Mouse (Mus musculus): ENCODE measurements around the gene Gjc2. TPM values are rescaled to one million over a fixed set of nuclear protein-coding genes. Genes with fewer than 3 reads are reported as not detected.
"Not testable (repeated sequence)": the region's sequence is repeated elsewhere in the genome, so short reads cannot be mapped to it uniquely, and the experiment has no call there.

Gene Gjc2
- polyA plus RNA-seq, 1 experiment from 2014 or later = 0.10 TPM

GRCm38 (mm10) chr11:59211561-59211960 lies 28.5 kb upstream of the Gjc2 start:
- H3K4me3 ChIP-seq (ENCODE audit: low read depth, low read length); H3K27me3 ChIP-seq (replicated peaks; ENCODE audit: control insufficient read depth, insufficient read depth, low read length); H3K27ac ChIP-seq (ENCODE audit: low read depth, low read length); DNase-seq (ENCODE audit: low spot score); H3K4me2 ChIP-seq (ENCODE audit: low read length); H3K9ac ChIP-seq (ENCODE audit: low read length); ATAC-seq; H3K9me3 ChIP-seq (replicated peaks; ENCODE audit: control insufficient read depth, low read length); H3K4me1 ChIP-seq (ENCODE audit: control insufficient read depth, insufficient read depth, low read length): not testable (repeated sequence)
- 94% methylated on average over 9 of the region's 9 CpGs for WGBS
- peaks cover 50% of the 10 kb centered on the region for H3K36me3 ChIP-seq (ENCODE audit: control insufficient read depth, insufficient read depth, low read length)

- no peaks in the 10 kb centered on the region for H3K9me3 ChIP-seq (replicated peaks; ENCODE audit: control insufficient read depth, low read length)
- no peak overlapping the region for H3K9ac ChIP-seq (ENCODE audit: low read length)
- no peaks in the 10 kb centered on the region for H3K27me3 ChIP-seq (replicated peaks; ENCODE audit: control insufficient read depth, insufficient read depth, low read length)
- H3K4me2 ChIP-seq (ENCODE audit: low read length) = no peak overlapping the region
- ATAC-seq (no peak), DNase-seq (ENCODE audit: low spot score) (no peak)
- H3K27ac ChIP-seq (ENCODE audit: low read depth, low read length) = no peak overlapping the region
- peaks cover 62% of the 10 kb centered on the region for H3K36me3 ChIP-seq (ENCODE audit: control insufficient read depth, insufficient read depth, low read length)
- 79% methylated on average over 4 of the region's 4 CpGs for WGBS
- H3K4me1 ChIP-seq (ENCODE audit: control insufficient read depth, insufficient read depth, low read length) = peaks cover 5% of the 10 kb centered on the region; the same call in 1 of the 2 replicates
- no peak overlapping the region for H3K4me3 ChIP-seq (ENCODE audit: low read depth, low read length)
These were observed 27.0 kb upstream of the Gjc2 start for GRCm38 (mm10) chr11:59210020-59210419.

- WGBS = 65% methylated on average over 5 of the region's 5 CpGs
- Histone ChIP-seq H3K4me1 (ENCODE audit: control insufficient read depth, insufficient read depth, low read length) (peaks cover 5% of the 10 kb centered on the region; the same call in 1 of the 2 replicates), H3K36me3 (ENCODE audit: control insufficient read depth, insufficient read depth, low read length) (peaks cover 61% of the 10 kb centered on the region), H3K4me2 (ENCODE audit: low read length) (peak overlapping the region; percentile 73; the same call in 1 of the 2 replicates), H3K27ac (ENCODE audit: low read depth, low read length) (no peak overlapping the region), H3K4me3 (ENCODE audit: low read depth, low read length) (no peak overlapping the region), H3K9me3 (replicated peaks; ENCODE audit: control insufficient read depth, low read length) (no peaks in the 10 kb centered on the region), H3K27me3 (replicated peaks; ENCODE audit: control insufficient read depth, insufficient read depth, low read length) (no peaks in the 10 kb centered on the region), H3K9ac (ENCODE audit: low read length) (no peak overlapping the region)
- no peak for DNase-seq (ENCODE audit: low spot score)
- ATAC-seq = no peak
These were observed 26.6 kb upstream of the Gjc2 start for GRCm38 (mm10) chr11:59209580-59209979.

GRCm38 (mm10) chr11:59209003-59209441 lies 26.0 kb upstream of the Gjc2 start:
- peaks cover 61% of the 10 kb centered on the region for H3K36me3 ChIP-seq (ENCODE audit: control insufficient read depth, insufficient read depth, low read length)
- peak overlapping the region; percentile 87; the same call in 1 of the 2 replicates for H3K27ac ChIP-seq (ENCODE audit: low read depth, low read length)
- peak overlapping the region; percentile 87 for H3K9ac ChIP-seq (ENCODE audit: low read length)

GRCm38 (mm10) chr11:59208153-59208831 lies 25.3 kb upstream of the Gjc2 start, which contains the start of gene 2310033P09Rik:
Gene 2310033P09Rik (plus strand): TSS chr11:59208321.
- peak within 1 kb of the TSS; percentile 87 for H3K9ac ChIP-seq (ENCODE audit: low read length)
- H3K4me2 ChIP-seq (ENCODE audit: low read length) = peak within 1 kb of the TSS; percentile 73
- under 1% methylated on average over 67 of the region's 67 CpGs for WGBS
- DNase-seq (ENCODE audit: low spot score) (peak; percentile 98), ATAC-seq (peak; percentile 92)
- peak within 1 kb of the TSS; percentile 87 for H3K27ac ChIP-seq (ENCODE audit: low read depth, low read length)
- H3K36me3 ChIP-seq (ENCODE audit: control insufficient read depth, insufficient read depth, low read length) = peaks cover 57% of the 10 kb centered on the region
- no peaks in the 10 kb centered on the region for H3K9me3 ChIP-seq (replicated peaks; ENCODE audit: control insufficient read depth, low read length)
- H3K27me3 ChIP-seq (replicated peaks; ENCODE audit: control insufficient read depth, insufficient read depth, low read length) = no peaks in the 10 kb centered on the region
- H3K4me3 ChIP-seq (ENCODE audit: low read depth, low read length) = peak within 1 kb of the TSS; percentile 78
- H3K4me1 ChIP-seq (ENCODE audit: control insufficient read depth, insufficient read depth, low read length) = peaks cover 5% of the 10 kb centered on the region; the same call in 1 of the 2 replicates

More at GRCm38 (mm10) chr11:59209003-59209441, 26.0 kb upstream of the Gjc2 start:
- WGBS = 12% methylated on average over 18 of the region's 18 CpGs
- ATAC-seq = peak; percentile 32
- H3K4me2 ChIP-seq (ENCODE audit: low read length) = peak overlapping the region; percentile 73
- no peaks in the 10 kb centered on the region for H3K9me3 ChIP-seq (replicated peaks; ENCODE audit: control insufficient read depth, low read length)
- H3K27me3 ChIP-seq (replicated peaks; ENCODE audit: control insufficient read depth, insufficient read depth, low read length) = no peaks in the 10 kb centered on the region
- H3K4me1 ChIP-seq (ENCODE audit: control insufficient read depth, insufficient read depth, low read length) = peaks cover 5% of the 10 kb centered on the region; the same call in 1 of the 2 replicates
- peak; percentile 66 for DNase-seq (ENCODE audit: low spot score)
- peak overlapping the region; percentile 78 for H3K4me3 ChIP-seq (ENCODE audit: low read depth, low read length)

- Histone ChIP-seq H3K4me2 (ENCODE audit: low read length) (peak within 1 kb of the TSS; percentile 80), H3K27me3 (replicated peaks; ENCODE audit: control insufficient read depth, insufficient read depth, low read length) (no peaks in the 10 kb centered on the region), H3K4me3 (ENCODE audit: low read depth, low read length) (peak within 1 kb of the TSS; percentile 87), H3K27ac (ENCODE audit: low read depth, low read length) (0 out of 2 replicates have a peak within 1 kb of the TSS, but pooled peaks have one; percentile 35), H3K36me3 (ENCODE audit: control insufficient read depth, insufficient read depth, low read length) (peaks cover 27% of the 10 kb centered on the region), H3K9ac (ENCODE audit: low read length) (peak within 1 kb of the TSS; percentile 76), H3K4me1 (ENCODE audit: control insufficient read depth, insufficient read depth, low read length) (peaks cover 11% of the 10 kb centered on the region), H3K9me3 (replicated peaks; ENCODE audit: control insufficient read depth, low read length) (no peaks in the 10 kb centered on the region)
- peak; percentile 95 for ATAC-seq
- peak; percentile 97 for DNase-seq (ENCODE audit: low spot score)
- under 1% methylated on average over 63 of the region's 63 CpGs for WGBS
These were observed 19.3 kb upstream of the Gjc2 start, which contains the start of gene Mrpl55 for GRCm38 (mm10) chr11:59202081-59202995. Gene Mrpl55 (plus strand): TSS chr11:59202486.

GRCm38 (mm10) chr11:59201216-59202002 lies 18.4 kb upstream of the Gjc2 start:
- Histone ChIP-seq H3K4me3 (ENCODE audit: low read depth, low read length) (peak overlapping the region; percentile 87), H3K4me2 (ENCODE audit: low read length) (peak overlapping the region; percentile 80), H3K36me3 (ENCODE audit: control insufficient read depth, insufficient read depth, low read length) (peaks cover 23% of the 10 kb centered on the region), H3K4me1 (ENCODE audit: control insufficient read depth, insufficient read depth, low read length) (peaks cover 11% of the 10 kb centered on the region), H3K27me3 (replicated peaks; ENCODE audit: control insufficient read depth, insufficient read depth, low read length) (no peaks in the 10 kb centered on the region), H3K9me3 (replicated peaks; ENCODE audit: control insufficient read depth, low read length) (no peaks in the 10 kb centered on the region), H3K9ac (ENCODE audit: low read length) (peak overlapping the region; percentile 76), H3K27ac (ENCODE audit: low read depth, low read length) (no peak overlapping the region)
- DNase-seq (ENCODE audit: low spot score) (no peak), ATAC-seq (peak; percentile 13)
- WGBS = 37% methylated on average over 16 of the region's 16 CpGs

- Histone ChIP-seq H3K4me3 (ENCODE audit: low read depth, low read length) (no peak overlapping the region), H3K9me3 (replicated peaks; ENCODE audit: control insufficient read depth, low read length) (no peaks in the 10 kb centered on the region), H3K9ac (ENCODE audit: low read length) (no peak overlapping the region), H3K36me3 (ENCODE audit: control insufficient read depth, insufficient read depth, low read length) (no peaks in the 10 kb centered on the region), H3K27me3 (replicated peaks; ENCODE audit: control insufficient read depth, insufficient read depth, low read length) (no peaks in the 10 kb centered on the region), H3K27ac (ENCODE audit: low read depth, low read length) (no peak overlapping the region), H3K4me2 (ENCODE audit: low read length) (no peak overlapping the region), H3K4me1 (ENCODE audit: control insufficient read depth, insufficient read depth, low read length) (peaks cover 2% of the 10 kb centered on the region; the same call in 1 of the 2 replicates)
- DNase-seq (ENCODE audit: low spot score) = no peak
- ATAC-seq = no peak
These were observed 13.2 kb upstream of the Gjc2 start for GRCm38 (mm10) chr11:59196230-59196629.

Data from forebrain, embryonic 14.5 days (tissue).